Mouse (Mus musculus): ENCODE measurements at regions not wholly inside any gene's neighbourhood (a gene's known extent, or its start where the extent isn't known, plus 50 kb on each side); places are given as distances from the start of the nearest gene placed in this dataset.

GRCm38 (mm10) chr8:8562268-8562667 is 98.8 kb downstream of the Efnb2 start:
- peak; percentile 5 for DNase-seq (ENCODE audit: low read depth, low spot score)

GRCm38 (mm10) chr8:8558050-8558449 is 103.0 kb downstream of the Efnb2 start:
- no peak for DNase-seq (ENCODE audit: low read depth, low spot score)

- DNase-seq (ENCODE audit: low read depth, low spot score): no peak
Measured at GRCm38 (mm10) chr8:8556152-8556551, 104.9 kb downstream of the Efnb2 start.

DNA sequence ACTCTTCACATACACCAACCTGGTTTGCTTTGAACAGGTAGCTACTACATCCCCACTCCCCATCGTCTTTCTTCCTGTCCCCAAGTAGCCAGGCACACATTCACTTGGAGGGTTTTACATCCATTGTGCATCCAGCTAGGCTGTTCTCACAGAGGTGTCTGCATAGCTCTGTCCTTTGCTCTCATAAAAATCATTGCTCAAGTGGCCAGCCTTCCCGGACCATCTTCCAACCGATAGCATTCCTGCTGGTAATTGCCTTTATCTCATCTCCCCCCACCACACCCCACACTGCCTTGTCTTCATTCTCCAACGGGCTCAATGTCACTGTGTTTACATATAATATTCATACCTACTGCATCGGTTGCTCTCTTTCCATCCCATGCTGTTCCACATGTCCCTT is 106.4 kb downstream of the Efnb2 start:
- DNase-seq (ENCODE audit: low read depth, low spot score): no peak

GRCm38 (mm10) chr8:8552779-8553178 is 108.3 kb downstream of the Efnb2 start:
- no peak for DNase-seq (ENCODE audit: low read depth, low spot score)

GRCm38 (mm10) chr8:8536626-8537025 is 124.4 kb downstream of the Efnb2 start:
- DNase-seq (ENCODE audit: low read depth, low spot score): no peak

- no peak for DNase-seq (ENCODE audit: low read depth, low spot score)
Measured at GRCm38 (mm10) chr8:8534787-8535186, 126.3 kb downstream of the Efnb2 start.

GRCm38 (mm10) chr8:8532907-8533306 is 128.1 kb downstream of the Efnb2 start:
- no peak for DNase-seq (ENCODE audit: low read depth, low spot score)

GRCm38 (mm10) chr8:8530540-8530939 is 130.5 kb downstream of the Efnb2 start:
- DNase-seq (ENCODE audit: low read depth, low spot score): peak; percentile 15

DNA sequence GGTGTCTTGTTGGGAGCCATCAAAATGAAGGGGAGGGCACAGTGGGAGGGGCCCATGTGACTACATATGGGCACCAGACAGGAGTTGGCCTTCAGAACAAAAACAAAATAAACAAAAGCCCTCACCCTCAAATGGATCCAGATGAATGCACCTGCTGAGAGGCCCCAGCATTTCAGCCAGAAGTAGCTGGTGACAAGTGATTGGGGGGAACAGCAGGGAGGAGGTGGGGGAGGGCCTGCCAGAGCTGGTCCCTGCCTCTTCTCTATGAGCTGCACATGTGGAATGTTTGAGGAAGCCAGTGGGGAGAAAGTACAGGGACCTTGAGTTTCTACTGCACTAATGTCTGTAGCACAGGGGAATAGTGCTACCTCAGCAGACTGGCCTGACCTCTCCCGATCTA is 139.5 kb downstream of the Efnb2 start:
- no peak for DNase-seq (ENCODE audit: low read depth, low spot score)

- peak; percentile 88 for DNase-seq (ENCODE audit: low read depth, low spot score)
Measured at GRCm38 (mm10) chr8:8519772-8520191, 141.3 kb downstream of the Efnb2 start.

- DNase-seq (ENCODE audit: low read depth, low spot score): no peak
Measured at GRCm38 (mm10) chr8:8517599-8517998, 143.4 kb downstream of the Efnb2 start.

GRCm38 (mm10) chr8:8516272-8516671 is 144.8 kb downstream of the Efnb2 start:
- DNase-seq (ENCODE audit: low read depth, low spot score): no peak

DNA sequence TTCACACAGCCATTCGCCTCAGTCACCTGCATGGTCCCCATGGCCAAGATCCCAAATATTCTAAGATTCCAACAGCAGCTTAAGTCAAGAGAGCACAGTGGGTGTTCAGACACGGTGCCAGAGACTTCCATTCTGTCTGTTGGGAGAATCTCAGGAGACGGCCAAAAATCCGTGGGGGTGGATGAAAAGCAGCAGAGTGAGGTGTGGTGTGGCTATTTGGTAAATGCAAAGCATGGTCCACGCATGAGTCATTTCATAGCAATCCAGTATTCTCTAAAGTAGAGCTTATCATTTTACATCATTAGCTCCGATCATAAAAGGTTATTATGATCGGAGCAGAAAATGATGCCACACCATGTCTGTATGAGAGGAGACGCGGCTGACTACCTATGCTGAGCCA is 161.1 kb downstream of the Efnb2 start:
- no peak for DNase-seq (ENCODE audit: low read depth, low spot score)

DNA sequence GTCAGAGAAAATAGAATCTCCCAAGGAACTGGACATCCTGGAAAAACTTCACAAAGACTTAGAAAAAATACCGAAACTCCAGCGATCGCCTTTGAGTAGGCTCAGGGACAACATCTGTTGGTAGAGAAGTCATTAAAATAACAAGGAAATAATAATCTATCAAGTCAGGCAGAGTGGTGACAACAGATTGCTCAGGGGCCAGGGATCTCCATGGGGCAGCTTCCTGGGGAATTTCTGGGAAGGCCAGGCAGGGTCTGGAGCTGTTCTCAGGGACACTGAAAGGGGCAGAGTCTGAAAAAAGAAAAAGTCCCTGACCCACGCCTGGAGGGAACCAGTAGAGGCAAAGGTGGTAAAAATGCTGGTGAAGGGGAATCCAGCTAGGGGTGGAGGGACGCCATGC is 162.3 kb downstream of the Efnb2 start:
- no peak for DNase-seq (ENCODE audit: low read depth, low spot score)

DNA sequence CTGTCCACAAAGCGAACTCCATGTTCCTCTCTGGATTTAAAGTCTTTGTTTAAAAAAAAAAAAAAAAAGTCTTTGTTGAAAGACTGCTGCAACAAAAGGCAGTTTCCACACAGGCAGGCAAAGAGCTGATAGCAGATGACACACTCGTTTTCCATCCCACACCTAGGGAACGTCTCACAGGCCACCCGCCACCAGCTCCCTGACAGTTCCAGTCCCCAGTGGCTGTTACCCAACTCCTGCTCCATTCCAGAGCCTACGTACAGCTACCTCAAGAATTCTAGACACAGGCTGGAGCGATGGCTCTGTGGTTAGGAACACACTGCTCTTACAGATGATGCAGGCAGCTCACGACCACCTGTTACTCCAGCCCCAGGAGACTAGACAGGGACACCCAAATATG is 165.6 kb downstream of the Efnb2 start:
- DNase-seq (ENCODE audit: low read depth, low spot score): no peak

GRCm38 (mm10) chr8:8494281-8494680 is 166.8 kb downstream of the Efnb2 start:
- DNase-seq (ENCODE audit: low read depth, low spot score): no peak

DNA sequence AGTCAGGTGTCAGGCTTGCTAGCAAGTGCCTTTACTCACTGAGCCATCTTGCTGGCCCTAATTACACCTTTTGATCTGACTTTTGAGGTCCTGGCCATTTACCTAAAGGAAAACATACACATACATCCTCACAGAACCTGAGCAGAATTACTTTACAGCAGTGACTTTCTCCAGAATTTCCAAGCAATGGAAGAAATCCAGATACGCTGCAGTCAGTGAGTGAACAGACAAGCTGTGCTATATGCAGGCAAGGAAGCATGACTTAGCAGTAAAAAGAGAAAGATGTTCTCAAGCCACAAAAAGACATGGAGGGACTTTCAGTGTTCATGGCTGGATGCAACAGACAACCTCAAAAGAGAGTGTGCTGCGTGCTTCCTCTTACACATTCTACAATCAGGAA is 169.1 kb downstream of the Efnb2 start:
- no peak for DNase-seq (ENCODE audit: low read depth, low spot score)

DNA sequence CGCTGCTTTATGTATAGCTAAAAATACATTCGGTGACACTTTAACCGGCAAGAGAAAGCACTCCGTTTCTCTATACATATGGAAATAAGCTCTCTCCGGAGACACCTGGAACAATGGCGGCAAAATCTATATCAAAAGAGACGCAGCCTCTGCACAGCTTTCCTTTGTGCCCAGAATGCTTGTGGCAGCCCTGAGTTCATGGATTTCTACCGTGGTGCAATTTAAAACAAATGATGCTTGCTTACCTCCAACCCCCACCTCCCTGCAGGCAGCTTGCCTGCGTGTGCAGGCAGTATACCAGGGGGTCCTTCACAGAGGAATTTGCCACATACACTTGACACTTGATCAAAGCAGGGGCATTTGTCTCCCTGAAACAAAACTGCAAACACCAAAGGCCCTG is 171.3 kb downstream of the Efnb2 start:
- no peak for DNase-seq (ENCODE audit: low read depth, low spot score)

DNA sequence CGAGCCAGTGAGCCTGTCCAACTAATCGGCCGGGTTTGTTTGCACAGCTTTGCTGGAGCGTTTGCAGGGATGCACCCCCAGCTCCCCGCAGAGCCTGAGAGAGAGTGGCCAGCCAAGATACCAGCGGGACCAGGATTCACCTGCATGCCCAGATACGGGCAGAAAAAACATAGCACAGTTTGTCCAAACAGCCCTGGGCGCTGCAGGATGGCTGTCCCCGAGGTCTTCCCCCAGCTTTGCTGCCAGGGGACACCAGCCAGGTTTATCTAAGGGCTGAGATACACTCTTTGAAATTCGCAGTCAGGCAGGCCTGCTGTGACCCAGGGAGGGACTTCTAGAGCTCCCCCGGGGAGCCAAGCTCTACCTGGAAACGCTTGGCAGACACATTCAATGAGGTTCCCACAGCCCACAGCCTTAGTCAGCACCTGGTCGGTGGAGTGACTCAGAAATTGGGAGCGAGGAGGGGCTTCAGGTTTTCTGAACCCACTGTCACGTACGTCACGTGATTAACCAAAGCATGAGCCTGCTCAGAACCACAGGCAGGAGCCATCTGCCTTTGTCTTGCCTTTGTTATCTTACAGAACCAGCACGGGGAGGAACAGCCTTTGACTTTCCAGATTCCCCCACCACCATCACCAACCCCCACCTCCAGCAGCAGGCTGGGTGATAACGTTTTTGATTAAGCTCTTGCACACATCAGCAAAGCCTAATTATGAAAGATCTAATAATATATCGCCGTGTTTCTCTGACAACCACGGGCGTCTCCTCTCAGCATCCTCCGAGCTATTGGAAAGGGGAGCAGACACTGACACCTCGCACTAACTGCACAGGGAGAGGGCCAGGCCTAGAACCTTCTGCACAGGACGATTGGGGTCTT is 172.1 kb downstream of the Efnb2 start:
- DNase-seq (ENCODE audit: low read depth, low spot score): no peak

GRCm38 (mm10) chr8:8488191-8488694 is 172.8 kb downstream of the Efnb2 start:
- no peak for DNase-seq (ENCODE audit: low read depth, low spot score)

DNA sequence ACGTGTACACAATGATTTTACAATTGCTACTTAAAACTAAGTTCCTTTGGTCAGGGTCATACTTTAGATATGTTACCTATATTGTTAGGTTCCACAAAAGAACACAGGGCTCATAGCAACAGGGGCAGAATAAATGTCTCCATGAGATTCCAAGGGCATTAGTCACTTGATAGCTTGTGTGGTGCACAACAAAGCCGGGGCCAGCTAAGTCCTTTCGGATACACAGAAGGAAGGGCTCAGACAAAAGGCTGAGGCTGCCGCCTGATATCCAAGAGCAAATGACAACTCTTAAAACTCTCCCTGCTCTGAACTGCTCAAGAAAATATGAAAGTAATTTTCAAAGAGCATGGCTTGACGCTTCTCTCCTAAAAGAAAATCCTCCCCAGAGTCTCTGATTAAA is 173.3 kb downstream of the Efnb2 start:
- no peak for DNase-seq (ENCODE audit: low read depth, low spot score)

GRCm38 (mm10) chr8:8486866-8487265 is 174.2 kb downstream of the Efnb2 start:
- DNase-seq (ENCODE audit: low read depth, low spot score): peak; percentile 68
